Mouse (Mus musculus) CH12.LX (cell line): Measurements from ENCODE around the gene Mapk11. TPM values are rescaled to one million over a fixed set of nuclear protein-coding genes. Genes with fewer than 3 reads are reported as not detected.
A peak's percentile ranks its signal among the peaks of the same experiment; 100 is the strongest.

Experiments used
- DNase-seq: peaks from one replicate; pipeline ENCODE4 v3.0.0-alpha.2; 2013; ENCODE audit errors: extremely low read depth
- H3K27ac ChIP-seq: 2 replicates; pipeline ENCODE4 v1.5.1; 2012; ENCODE audit warnings: low read depth, mild to moderate bottlenecking, control low read depth, moderate library complexity; ENCODE audit not compliant: insufficient read depth
- H3K27me3 ChIP-seq: replicated peaks from 2 replicates; pipeline ENCODE3; 2012; ENCODE audit warnings: inconsistent platforms
- H3K36me3 ChIP-seq, 2 experiments: replicated peaks in 1 of 2; 2 replicates each; pipeline versions ENCODE3 to v1.6.1; 2012; ENCODE audit warnings: inconsistent platforms in 1 of 2, low read length in 1 of 2, mild to moderate bottlenecking in 1 of 2, mixed read lengths in 1 of 2, moderate library complexity in 1 of 2; ENCODE audit not compliant: control insufficient read depth in 1 of 2, insufficient read depth in 1 of 2
- H3K4me1 ChIP-seq, 2 experiments: 2 replicates each; pipeline ENCODE4 v1.6.1; 2012; ENCODE audit warnings: inconsistent platforms in 1 of 2, moderate library complexity in 1 of 2; ENCODE audit not compliant: insufficient read depth in 2 of 2, control insufficient read depth in 1 of 2
- H3K4me2 ChIP-seq: 2 replicates; pipeline ENCODE4 v1.6.1; 2012; ENCODE audit warnings: low read depth, mild to moderate bottlenecking, control low read depth; ENCODE audit not compliant: poor library complexity, insufficient read depth, severe bottlenecking
- H3K4me3 ChIP-seq, 3 experiments: fragments of 150-350 bp in 1 of 3; sonication (generic) in 1 of 3; replicated peaks in 1 of 3; 2 replicates each; pipeline versions ENCODE3 to v1.5.1; 2011 to 2012; ENCODE audit warnings: low read depth in 2 of 3, low read length in 2 of 3, mild to moderate bottlenecking in 2 of 3, moderate library complexity in 2 of 3, control low read depth in 1 of 3, improper control_type of control experiment in 1 of 3, inconsistent platforms in 1 of 3, mixed read lengths in 1 of 3; ENCODE audit not compliant: poor library complexity in 1 of 3
- H3K79me2 ChIP-seq: replicated peaks from 2 replicates; pipeline ENCODE4 v1.6.1; 2012; ENCODE audit warnings: mild to moderate bottlenecking, moderate library complexity; ENCODE audit not compliant: control insufficient read depth, poor library complexity, insufficient read depth, severe bottlenecking; ENCODE audit errors: extremely low read depth
- H3K9ac ChIP-seq: 2 replicates; pipeline ENCODE4 v1.6.1; 2012; ENCODE audit warnings: low read depth, mild to moderate bottlenecking, control low read depth, moderate library complexity; ENCODE audit not compliant: insufficient read depth
- H3K9me3 ChIP-seq: replicated peaks from 2 replicates; pipeline ENCODE3; 2012; ENCODE audit warnings: low read length, inconsistent platforms, mixed read lengths
- CHD1 ChIP-seq: IDR thresholded peaks from 2 replicates; pipeline ENCODE4 v1.6.1; 2012; ENCODE audit warnings: low read depth, low read length, improper control_type of control experiment, inconsistent platforms
- CHD2 ChIP-seq: IDR thresholded peaks from 2 replicates; pipeline ENCODE4 v1.6.1; 2011; ENCODE audit warnings: low read length, improper control_type of control experiment
- CTCF ChIP-seq, 2 experiments: IDR thresholded peaks in 1 of 2; conservative IDR thresholded peaks in 1 of 2; 2 replicates each; pipeline ENCODE4 v1.5.1; 2011 to 2012; ENCODE audit warnings: low read depth in 2 of 2, low read length in 2 of 2, improper control_type of control experiment in 1 of 2, inconsistent platforms in 1 of 2, mild to moderate bottlenecking in 1 of 2, moderate library complexity in 1 of 2
- E2F4 ChIP-seq: IDR thresholded peaks from 2 replicates; pipeline ENCODE4 v1.6.1; 2011; ENCODE audit warnings: low read depth, low read length, improper control_type of control experiment; ENCODE audit not compliant: insufficient replicate concordance
- ELF1 ChIP-seq: IDR thresholded peaks from 2 replicates; pipeline ENCODE4 v1.6.1; 2014; ENCODE audit warnings: low read depth, mild to moderate bottlenecking, inconsistent platforms, low read length, improper control_type of control experiment
- EP300 ChIP-seq: IDR thresholded peaks from 2 replicates; pipeline ENCODE4 v1.6.1; 2011; ENCODE audit warnings: low read length, improper control_type of control experiment
- GABPA ChIP-seq: IDR thresholded peaks from 2 replicates; pipeline ENCODE4 v1.6.1; 2012; ENCODE audit warnings: low read depth, low read length, improper control_type of control experiment, inconsistent platforms; ENCODE audit not compliant: insufficient replicate concordance
- HCFC1 ChIP-seq: IDR thresholded peaks from 2 replicates; pipeline ENCODE4 v1.6.1; 2012; ENCODE audit warnings: low read depth, mild to moderate bottlenecking, inconsistent platforms, low read length, improper control_type of control experiment
- JUN ChIP-seq: IDR thresholded peaks from 2 replicates; pipeline ENCODE4 v1.6.1; 2011; ENCODE audit warnings: low read depth, mild to moderate bottlenecking, low read length, improper control_type of control experiment, moderate library complexity; ENCODE audit not compliant: insufficient read depth
- JUND ChIP-seq: conservative IDR thresholded peaks from 2 replicates; pipeline ENCODE4 v1.6.1; 2011; ENCODE audit warnings: low read depth, low read length, improper control_type of control experiment
- MAFK ChIP-seq: IDR thresholded peaks from 2 replicates; pipeline ENCODE4 v1.6.1; 2011; ENCODE audit warnings: low read length, improper control_type of control experiment; ENCODE audit not compliant: insufficient replicate concordance
- MEF2A ChIP-seq: IDR thresholded peaks from 2 replicates; pipeline ENCODE4 v1.6.1; 2014; ENCODE audit warnings: low read depth, mild to moderate bottlenecking, inconsistent platforms, low read length, improper control_type of control experiment, borderline replicate concordance
- MXI1 ChIP-seq: IDR thresholded peaks from 2 replicates; pipeline ENCODE4 v1.6.1; 2011; ENCODE audit warnings: mild to moderate bottlenecking, low read depth, low read length, improper control_type of control experiment
- MYC ChIP-seq: IDR thresholded peaks from 2 replicates; pipeline ENCODE4 v1.6.1; 2011; ENCODE audit warnings: low read depth, mild to moderate bottlenecking, improper control_type of control experiment, low read length
- PAX5 ChIP-seq: IDR thresholded peaks from 2 replicates; pipeline ENCODE4 v1.6.1; 2012; ENCODE audit warnings: low read length, inconsistent platforms, mixed read lengths
- POLR2A ChIP-seq: IDR thresholded peaks from 2 replicates; pipeline ENCODE4 v1.6.1; 2011; ENCODE audit warnings: low read depth, mild to moderate bottlenecking, improper control_type of control experiment, low read length
- POLR2AphosphoS2 ChIP-seq: IDR thresholded peaks from 2 replicates; pipeline ENCODE4 v1.6.1; 2011; ENCODE audit warnings: low read depth, low read length, improper control_type of control experiment
- RAD21 ChIP-seq: IDR thresholded peaks from 2 replicates; pipeline ENCODE4 v1.6.1; 2011; ENCODE audit warnings: low read depth, mild to moderate bottlenecking, low read length, improper control_type of control experiment, moderate library complexity
- RCOR1 ChIP-seq: conservative IDR thresholded peaks from 2 replicates; pipeline ENCODE4 v1.6.1; 2012; ENCODE audit warnings: low read depth, mild to moderate bottlenecking, inconsistent platforms, low read length, improper control_type of control experiment
- SIN3A ChIP-seq: IDR thresholded peaks from 2 replicates; pipeline ENCODE4 v1.6.1; 2012; ENCODE audit warnings: low read length, improper control_type of control experiment, inconsistent platforms
- SMC3 ChIP-seq: IDR thresholded peaks from 2 replicates; pipeline ENCODE4 v1.6.1; 2011; ENCODE audit warnings: low read depth, low read length, improper control_type of control experiment
- USF1 ChIP-seq: IDR thresholded peaks from 2 replicates; pipeline ENCODE4 v1.6.1; 2014; ENCODE audit warnings: low read depth, mild to moderate bottlenecking, inconsistent platforms, low read length, improper control_type of control experiment
- USF2 ChIP-seq: conservative IDR thresholded peaks from 2 replicates; pipeline ENCODE4 v1.6.1; 2011; ENCODE audit warnings: low read depth, low read length, improper control_type of control experiment
- ZC3H11A ChIP-seq: IDR thresholded peaks from 2 replicates; pipeline ENCODE4 v1.6.1; 2012; ENCODE audit warnings: low read depth, mild to moderate bottlenecking, inconsistent platforms, low read length, improper control_type of control experiment
- ZKSCAN1 ChIP-seq: IDR thresholded peaks from 2 replicates; pipeline ENCODE4 v1.6.1; 2012; ENCODE audit warnings: low read depth, inconsistent platforms, low read length, improper control_type of control experiment, borderline replicate concordance
- ZNF384 ChIP-seq: IDR thresholded peaks from 2 replicates; pipeline ENCODE4 v1.6.1; 2012; ENCODE audit warnings: low read depth, low read length, improper control_type of control experiment, inconsistent platforms
- dilution Hi-C: fragments of 300-500 bp; cut with MboI; formaldehyde crosslinking; loops from 2 replicates; pipeline ENCODE4 v1.14.3; 2020; ENCODE audit warnings: low sequenced_read_pairs; ENCODE audit not compliant: extremely low pct_unique_long_range_greater_than_20kb, extremely low pct_ligation_motif_present
- in situ Hi-C: fragments of 300-500 bp; cut with MboI; formaldehyde crosslinking; loops from 3 replicates; pipeline ENCODE4 v1.14.3; 2019; ENCODE audit warnings: low sequenced_read_pairs, low pct_ligation_motif_present, low pct_unique_long_range_greater_than_20kb, mixed read lengths
- polyA plus RNA-seq: library from polyadenylated mRNA; unstranded; fragments of >175 nt; gene quantifications from 2 replicates; pipeline ENCODE4 v1.2.1, GENCODE M21; 2012; ENCODE audit warnings: low read depth; ENCODE audit not compliant: insufficient read length
- total RNA-seq, 2 experiments: library from RNA; depleted of rRNA; stranded (reverse); fragments of 300-350 nt in 1 of 2; fragments of >200 nt in 1 of 2; gene quantifications; 2 replicates each; pipeline ENCODE4 v1.2.3; 2012 to 2014

The Mapk11 gene
- total and polyA plus RNA-seq, 3 experiments = 3.9 to 11.4 (median 5.3) TPM

DNA sequence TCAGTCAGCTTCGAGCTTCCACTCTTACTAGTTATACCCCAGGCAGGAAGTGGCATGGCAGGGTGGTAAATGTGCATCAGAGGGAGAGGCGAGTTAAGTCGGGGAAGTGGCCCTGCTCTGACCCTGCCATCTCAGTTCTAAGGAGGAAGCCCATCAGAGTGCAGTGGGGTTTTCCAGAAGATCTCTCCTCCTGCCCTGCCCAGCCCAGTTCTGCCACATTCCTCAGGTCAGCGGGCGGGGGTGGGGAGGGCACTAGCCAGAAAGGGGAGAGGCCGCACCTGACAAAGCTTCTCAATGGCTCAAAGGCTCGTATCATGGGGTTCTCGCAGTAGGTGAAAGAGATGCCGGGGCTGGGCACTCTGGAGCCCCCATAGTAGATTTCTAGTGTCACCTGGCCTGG, 12.0 kb upstream of the Mapk11 start:
- Histone ChIP-seq H3K36me3 (peaks cover 63 to 78% of the 10 kb centered on the region in 2 experiments), H3K79me2 (no peaks in the 10 kb centered on the region), H3K9ac (no peak overlapping the region), H3K27ac (no peak overlapping the region), H3K27me3 (no peaks in the 10 kb centered on the region), H3K4me3 (no peak overlapping the region), H3K4me2 (no peak overlapping the region), H3K4me1 (peaks cover 4 to 37% of the 10 kb centered on the region in 2 experiments), H3K9me3 (no peaks in the 10 kb centered on the region)
- in situ Hi-C loops = no loop called here
- TF ChIP-seq JUN (no peak), USF2 (no peak), MEF2A (no peak), EP300 (no peak), ZC3H11A (no peak), ZNF384 (no peak), E2F4 (no peak), PAX5 (no peak), CHD1 (no peak)
- dilution Hi-C loops = no loop called here
- no peak for DNase-seq

GRCm38 (mm10) chr15:89158516-89158915, 9.1 kb upstream of the Mapk11 start:
- TF ChIP-seq SIN3A (no peak), MAFK (no peak), SMC3 (no peak), EP300 (no peak), MYC (no peak), USF1 (no peak), ELF1 (no peak), ZKSCAN1 (no peak)
- dilution Hi-C loops = no loop called here

DNA sequence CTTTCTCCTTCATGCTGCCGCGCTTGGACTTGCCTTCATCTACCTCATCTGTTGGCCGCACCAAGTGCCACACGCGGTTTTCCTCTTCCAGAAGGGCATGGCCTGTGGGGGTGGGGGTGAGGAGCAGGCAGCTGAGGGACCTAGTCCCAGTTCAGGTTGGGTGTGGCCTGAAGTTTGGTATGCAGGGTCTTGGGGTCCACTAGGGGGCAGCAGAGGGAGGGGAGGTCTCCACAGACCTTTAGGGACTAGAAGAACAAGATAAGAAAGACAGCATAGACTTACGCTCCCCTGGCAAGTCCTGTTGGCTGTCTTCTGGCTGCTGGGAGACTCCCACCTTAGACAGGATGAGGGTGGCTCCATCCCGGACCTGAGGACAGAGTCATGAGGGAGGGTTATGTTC, 8.5 kb upstream of the Mapk11 start:
- H3K36me3 ChIP-seq = peaks cover 62 to 67% of the 10 kb centered on the region in 2 experiments
- no peak overlapping the region for H3K9ac ChIP-seq
- dilution Hi-C loops = no loop called here
- H3K4me1 ChIP-seq = peaks cover 0 to 14% of the 10 kb centered on the region in 2 experiments; a peak in 2 of 4 replicates
- no peak overlapping the region for H3K27ac ChIP-seq
- peak; percentile 88 for DNase-seq
- in situ Hi-C loops = no loop called here
- H3K4me2 ChIP-seq = no peak overlapping the region
- no peaks in the 10 kb centered on the region for H3K79me2 ChIP-seq
- H3K4me3 ChIP-seq = no peak overlapping the region
- H3K27me3 ChIP-seq = peaks cover 3% of the 10 kb centered on the region
- no peaks in the 10 kb centered on the region for H3K9me3 ChIP-seq
- no peak for TF ChIP-seq JUN
- TF ChIP-seq RAD21 = peak; percentile 67
- peak; percentile 84 for TF ChIP-seq SMC3
- no peak for TF ChIP-seq ELF1
- TF ChIP-seq CHD2 = no peak
- no peak for TF ChIP-seq POLR2AphosphoS2
- TF ChIP-seq USF2 = no peak
- TF ChIP-seq ZKSCAN1 = no peak
- TF ChIP-seq HCFC1 = no peak
- no peak for TF ChIP-seq ZC3H11A
- TF ChIP-seq CHD1 = no peak
- TF ChIP-seq ZNF384 = no peak
- no peak for TF ChIP-seq MAFK
- TF ChIP-seq JUND = no peak
- TF ChIP-seq GABPA = no peak
- no peak for TF ChIP-seq MXI1
- no peak for TF ChIP-seq MEF2A
- no peak for TF ChIP-seq SIN3A
- TF ChIP-seq MYC = no peak
- TF ChIP-seq CTCF (conservative IDR thresholded peaks at IDR 0.05 in 1 of 2, IDR thresholded peaks at IDR 0.05 in 1 of 2; ENCODE audit: low read depth in 2 of 2, low read length in 2 of 2) = peak; percentile 78 to 79
- no peak for TF ChIP-seq POLR2A
- no peak for TF ChIP-seq RCOR1

More at GRCm38 (mm10) chr15:89158516-89158915, 9.1 kb upstream of the Mapk11 start:
- peaks cover 62 to 69% of the 10 kb centered on the region in 2 experiments for H3K36me3 ChIP-seq
- H3K4me3 ChIP-seq = no peak overlapping the region
- peaks cover 0 to 14% of the 10 kb centered on the region in 2 experiments; a peak in 2 of 4 replicates for H3K4me1 ChIP-seq
- no peaks in the 10 kb centered on the region for H3K79me2 ChIP-seq
- H3K27me3 ChIP-seq = peaks cover 3% of the 10 kb centered on the region
- H3K27ac ChIP-seq = no peak overlapping the region
- H3K4me2 ChIP-seq = no peak overlapping the region
- no peak overlapping the region for H3K9ac ChIP-seq
- DNase-seq = no peak
- H3K9me3 ChIP-seq = no peaks in the 10 kb centered on the region
- in situ Hi-C loops = no loop called here
